Mouse (Mus musculus) liver, postnatal 0 days (tissue): ENCODE results near the gene Gm14393.
"Not testable (repeated sequence)": the region's sequence is repeated elsewhere in the genome, so short reads cannot be mapped to it uniquely, and the experiment has no call there.

ENCODE experiments used
- CTCF ChIP-seq: sonication (generic); IDR thresholded peaks from 2 replicates; pipeline ENCODE4 v1.5.1; 2016; ENCODE audit warnings: antibody characterized with exemption, low read depth
- EP300 ChIP-seq: IDR thresholded peaks from 2 replicates; pipeline ENCODE4 v1.6.1; 2016; ENCODE audit warnings: antibody characterized with exemption, low read depth, mild to moderate bottlenecking

DNA sequence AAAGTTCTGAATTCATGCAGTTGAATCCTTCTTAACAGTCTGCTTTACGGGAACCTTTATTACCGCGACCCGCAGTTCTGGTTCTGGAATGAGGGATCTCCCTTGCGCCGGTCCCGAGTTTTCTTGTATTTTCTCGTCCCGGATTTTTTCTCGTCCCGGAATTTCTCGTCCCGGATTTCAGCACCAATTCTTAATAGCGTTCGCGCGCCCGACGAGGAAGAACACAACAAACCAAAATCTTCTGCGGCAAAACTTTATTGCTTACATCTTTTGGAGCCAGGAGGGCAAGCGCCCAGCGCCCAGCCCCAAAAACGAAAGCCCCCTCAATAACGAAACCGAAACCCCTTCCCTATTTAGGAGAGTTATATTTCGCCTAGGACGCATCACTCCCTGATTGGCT lies 23.3 kb downstream of the Gm14393 start:
- not testable (repeated sequence) for TF ChIP-seq CTCF, EP300
